Mouse (Mus musculus) inflammation-experienced regulatory T-cells, adult 6 months (primary cell): ENCODE measurements around the gene Ext2. TPM values are rescaled to one million over a fixed set of nuclear protein-coding genes. Genes with fewer than 3 reads are reported as not detected.

Source experiments
- ATAC-seq: one replicate; pipeline ENCODE4 v1.8.0; 2017
- polyA plus RNA-seq, 3 experiments: library from polyadenylated mRNA; unstranded; fragments of 100-300 nt; shearing (Covaris generic); gene quantifications; one replicate each; pipeline ENCODE4 v1.2.1; 2017

Gene Ext2
- polyA plus RNA-seq, 3 experiments from 2014 or later, result 9.6 to 13.7 (median 12.9) TPM

DNA sequence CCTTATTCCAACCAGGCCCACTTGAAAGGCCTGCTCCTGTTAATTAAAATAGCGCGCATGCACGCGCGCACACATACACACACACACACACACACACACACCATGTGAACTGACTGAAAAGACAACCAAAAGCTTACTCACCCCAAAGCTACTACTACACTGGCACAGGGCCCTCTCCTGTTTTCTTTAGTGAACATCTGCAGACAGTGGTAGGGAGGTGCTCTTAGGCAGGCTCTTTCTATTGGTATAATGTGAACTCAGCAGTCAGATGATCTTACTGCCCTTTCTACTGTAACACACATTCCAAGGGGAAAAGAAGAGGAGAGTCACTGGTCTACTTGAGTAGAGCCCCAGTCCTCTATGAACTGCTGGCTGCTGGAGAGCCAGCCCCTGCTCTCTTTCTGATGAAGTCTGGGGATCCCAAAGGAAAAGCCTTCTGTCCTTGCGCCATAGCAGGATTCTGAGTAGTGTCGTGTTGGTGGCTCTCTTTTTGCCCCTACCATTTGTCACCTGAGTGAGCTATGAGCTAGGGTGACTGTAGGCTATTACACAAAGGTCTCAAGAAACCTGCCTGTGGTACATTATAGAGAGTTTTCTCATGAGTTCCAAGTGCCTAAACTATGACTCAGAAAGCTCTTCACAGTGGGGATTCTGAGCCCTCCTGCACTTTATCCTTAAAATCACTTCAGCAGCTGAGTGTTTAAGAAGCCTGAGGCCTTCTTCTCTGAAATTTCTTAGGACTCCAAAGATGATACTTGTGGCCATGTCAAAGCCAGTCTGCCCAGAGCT lies 45.9 kb downstream of the Ext2 start:
- ATAC-seq, result no peak

DNA sequence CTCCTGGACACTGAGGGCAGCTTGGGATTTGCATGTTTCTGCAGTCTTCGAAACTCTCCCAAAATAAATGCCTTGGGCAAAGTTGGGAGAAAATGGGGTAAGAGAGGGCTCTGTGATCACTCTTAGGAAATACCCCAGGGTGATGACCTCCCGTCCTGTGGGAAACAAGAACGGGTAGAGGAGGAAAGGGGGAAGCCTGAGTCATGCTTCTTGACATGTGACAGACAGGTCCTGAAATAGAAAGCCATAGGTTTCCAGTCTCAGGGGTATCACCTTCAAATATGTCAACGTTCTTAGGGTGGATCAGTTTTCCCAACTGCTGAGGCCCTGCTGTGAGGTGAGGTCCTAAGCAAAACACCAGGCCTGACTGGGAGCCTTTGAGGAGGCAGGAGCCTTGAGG lies 46.9 kb downstream of the Ext2 start:
- no peak for ATAC-seq

DNA sequence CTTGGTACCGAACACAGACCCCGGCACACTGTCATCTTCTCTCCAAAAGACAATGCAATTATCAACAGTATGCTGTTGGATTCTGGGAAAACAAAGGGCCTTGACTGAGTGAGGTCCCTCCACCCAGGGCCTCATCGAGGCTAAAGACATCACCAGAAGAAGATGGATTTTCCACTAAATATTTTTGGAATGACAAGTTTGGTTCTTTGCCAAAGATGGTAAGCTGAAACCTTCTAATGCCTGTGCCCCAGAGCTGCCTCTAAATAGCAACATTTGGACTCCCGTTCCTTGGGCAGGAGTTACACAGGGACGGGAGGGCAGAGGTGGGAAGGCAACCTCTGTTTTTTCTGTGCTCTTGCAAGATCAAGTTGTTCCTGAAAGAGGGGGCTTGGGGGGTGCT lies 47.4 kb downstream of the Ext2 start:
- ATAC-seq, result no peak

DNA sequence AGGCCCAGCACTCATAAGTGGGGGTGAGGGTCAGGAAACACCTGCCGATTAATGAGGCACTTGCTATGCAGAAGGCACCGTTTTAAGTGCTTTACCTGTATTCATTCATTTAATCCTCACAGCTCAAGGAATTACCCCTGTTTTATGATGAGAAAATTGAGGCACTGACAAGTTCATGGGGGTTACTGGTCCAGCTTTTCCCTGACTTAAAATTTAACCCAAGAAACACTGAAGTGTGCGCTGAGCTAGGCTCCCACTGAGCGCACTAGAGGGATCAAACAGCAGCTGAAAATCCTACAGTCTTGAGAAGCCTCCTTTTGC lies 49.6 kb downstream of the Ext2 start:
- no peak for ATAC-seq

DNA sequence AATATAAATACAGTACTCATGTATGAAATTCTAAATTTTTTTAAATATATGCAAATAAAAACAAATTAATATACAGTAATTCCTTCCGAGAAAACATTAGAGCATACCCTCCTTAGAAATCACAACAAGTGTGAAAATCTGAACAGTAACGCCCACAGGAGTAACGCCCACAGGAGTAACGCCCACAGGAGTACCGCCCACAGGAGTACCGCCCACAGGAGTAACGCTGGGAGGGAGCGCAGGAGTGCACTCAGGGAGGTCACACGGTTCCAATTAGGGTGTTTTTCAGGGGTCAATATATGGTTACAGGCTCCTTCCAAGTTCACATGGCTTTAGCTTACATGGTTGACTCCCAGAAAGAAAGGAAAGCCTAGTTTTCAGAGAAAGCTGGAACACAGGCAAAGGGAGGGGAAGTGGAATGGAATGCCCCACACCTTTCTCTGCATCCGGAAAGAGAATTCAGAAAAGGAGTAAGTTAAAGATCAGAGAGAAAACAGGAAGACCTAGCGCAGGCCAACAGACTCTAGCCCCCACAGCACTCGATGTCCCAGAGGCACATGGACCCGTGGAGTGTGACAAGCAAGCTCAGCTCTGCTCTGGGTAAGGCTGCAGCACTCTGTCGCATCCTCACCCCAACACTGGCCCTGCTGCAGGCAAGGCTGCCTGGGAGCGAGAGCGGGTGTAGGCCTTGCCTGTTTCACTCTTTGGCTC lies 50.2 kb downstream of the Ext2 start:
- peak; percentile 41 for ATAC-seq

DNA sequence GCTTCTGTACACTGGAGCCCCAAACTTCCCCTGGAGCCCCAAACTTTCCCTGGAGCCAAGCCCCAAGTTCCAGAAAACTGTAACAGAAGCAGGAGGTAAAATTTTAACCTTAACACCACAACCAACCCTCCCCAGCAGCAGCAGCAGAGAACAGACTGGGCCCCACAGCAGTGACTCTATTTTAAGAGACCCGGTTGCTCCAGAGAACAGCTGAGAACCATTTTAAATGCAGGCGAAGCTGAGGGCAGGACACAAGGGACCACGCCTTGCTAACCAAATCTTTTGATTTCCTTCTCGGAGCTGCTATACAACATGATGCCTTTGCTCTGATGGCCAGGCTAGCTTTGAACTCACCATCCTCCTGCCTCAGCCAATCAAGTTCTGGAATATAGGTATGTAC lies 51.5 kb downstream of the Ext2 start:
- no peak for ATAC-seq

DNA sequence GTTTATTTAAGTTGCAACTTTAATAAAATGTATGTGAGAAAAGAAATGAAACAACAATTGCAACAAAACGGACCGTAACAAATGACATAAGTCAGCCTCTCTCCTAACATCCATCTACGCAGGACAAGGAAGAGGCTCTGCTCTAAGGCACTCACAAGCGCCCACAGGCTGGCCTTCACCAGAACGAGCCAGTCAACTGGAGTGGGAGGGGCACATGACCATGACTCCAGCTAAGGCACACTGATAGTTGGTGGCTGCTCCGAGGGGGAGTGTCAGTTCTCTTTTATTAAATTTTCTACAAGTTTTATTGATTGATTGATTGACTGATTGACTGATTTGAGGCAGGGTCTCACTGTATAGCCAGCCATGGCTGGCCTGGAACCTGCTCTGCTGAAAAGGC lies 52.5 kb downstream of the Ext2 start:
- ATAC-seq, result no peak

DNA sequence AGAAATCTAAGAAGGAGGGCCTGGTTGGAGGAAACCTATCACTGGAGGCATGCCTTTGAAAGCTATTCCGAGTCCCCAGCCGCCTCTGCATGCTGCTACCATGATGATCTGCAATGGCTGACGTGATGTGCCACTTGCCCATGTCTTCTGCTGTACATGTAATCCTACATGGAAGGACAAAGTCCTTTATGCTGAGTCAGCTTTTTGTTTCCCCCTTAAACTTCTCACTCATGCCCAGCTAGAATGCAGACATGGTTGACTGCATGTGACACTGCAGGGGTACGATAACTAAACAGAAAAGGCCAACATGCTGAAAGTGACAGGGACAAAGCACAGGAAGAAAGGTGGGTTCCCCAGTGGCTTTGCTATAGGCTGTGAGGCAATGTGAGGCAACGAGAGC lies 56.6 kb downstream of the Ext2 start:
- no peak for ATAC-seq

DNA sequence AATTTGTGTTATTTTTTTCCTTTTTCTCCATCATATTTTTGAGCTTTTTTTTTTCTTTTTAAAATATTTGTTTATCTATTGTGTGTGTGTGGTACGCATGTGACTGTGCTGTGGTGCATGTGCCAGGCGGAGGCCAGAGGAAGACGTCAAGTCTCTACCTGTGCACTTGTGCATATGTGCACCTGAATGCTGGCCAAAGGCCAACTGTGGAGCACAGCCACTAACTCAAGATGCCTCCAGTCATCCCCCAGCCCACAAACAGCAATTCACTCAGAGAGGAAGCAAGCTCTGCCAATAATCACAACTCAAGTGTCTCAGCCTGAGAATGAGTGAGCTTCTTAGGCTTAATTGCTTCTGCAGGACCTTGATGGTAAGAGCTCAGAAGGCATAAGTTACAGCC lies 58.2 kb downstream of the Ext2 start:
- ATAC-seq, result no peak

DNA sequence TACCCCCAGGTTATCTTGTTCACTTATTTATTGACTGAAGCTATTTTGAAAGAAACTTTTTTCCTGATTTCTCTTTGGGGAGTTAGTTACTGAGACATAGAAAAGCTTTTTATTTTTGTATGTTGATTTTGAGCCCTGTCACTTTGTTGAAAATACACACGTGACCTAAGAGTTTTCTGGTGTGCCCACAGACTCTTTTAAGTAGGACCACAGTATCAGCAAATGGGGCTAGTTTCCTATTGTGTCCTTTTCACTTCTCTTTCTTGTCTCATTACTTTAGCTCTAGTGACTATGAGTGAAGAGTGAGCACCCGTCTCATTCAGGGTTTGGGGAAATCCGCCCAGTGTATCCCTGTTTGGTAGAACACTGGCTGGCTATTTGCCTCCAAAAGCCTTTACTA lies 62.0 kb downstream of the Ext2 start:
- ATAC-seq, result no peak

DNA sequence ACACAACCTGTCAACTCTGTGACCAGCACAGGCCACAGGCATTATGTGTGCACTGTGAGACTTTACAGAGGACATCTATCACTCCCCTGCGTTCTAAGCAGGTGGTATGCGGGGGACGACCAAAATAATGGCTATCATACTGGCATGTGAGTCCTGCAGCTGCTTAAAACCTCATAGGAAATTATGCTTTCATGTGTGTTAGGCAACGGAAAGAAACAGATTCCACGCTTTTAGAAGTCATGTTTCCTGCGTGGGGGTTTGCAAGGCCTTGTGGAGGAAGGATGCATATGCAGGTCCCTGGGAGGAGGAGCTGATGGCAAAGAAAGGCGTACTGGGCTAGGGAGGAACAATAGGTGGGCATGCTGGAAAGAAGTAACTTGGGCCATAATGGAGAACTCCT lies 63.2 kb downstream of the Ext2 start:
- no peak for ATAC-seq

DNA sequence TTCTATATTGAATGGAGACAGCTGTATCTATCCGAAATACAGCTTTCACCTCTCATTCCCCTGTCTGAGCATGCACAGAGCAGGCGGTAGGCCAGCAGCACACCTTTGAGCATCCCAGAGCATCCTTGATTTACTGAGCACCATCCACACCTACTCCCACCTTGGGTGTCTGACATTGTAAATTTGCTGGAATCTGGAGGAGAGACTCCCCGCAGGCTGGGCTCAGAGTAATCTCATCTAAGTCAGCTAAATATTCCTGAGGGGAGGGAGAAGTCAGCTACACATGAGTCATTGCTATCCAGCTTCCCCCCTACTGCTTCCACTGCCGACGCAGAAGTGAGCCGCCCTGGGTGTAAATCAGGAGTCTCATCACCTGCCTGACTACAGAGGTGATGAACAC lies 64.1 kb downstream of the Ext2 start:
- no peak for ATAC-seq

DNA sequence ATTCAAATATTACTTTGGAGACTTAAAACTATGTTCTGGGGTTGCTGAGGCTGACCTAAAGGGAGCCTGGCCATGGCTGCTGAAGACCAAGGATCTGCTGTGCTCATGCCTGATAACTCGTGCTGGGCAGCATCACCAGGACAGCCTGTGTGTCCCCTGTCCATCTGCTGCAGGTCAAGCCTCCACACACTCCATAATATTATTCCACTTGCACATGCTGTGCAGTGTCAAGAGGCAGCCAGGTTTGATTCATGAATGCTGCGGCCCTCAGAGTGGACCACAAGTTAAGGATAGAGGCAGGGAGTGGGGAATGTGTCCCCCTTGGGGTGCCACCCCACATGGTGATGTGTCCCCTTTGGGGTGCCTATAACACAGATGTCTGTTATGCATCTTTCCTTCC lies 68.0 kb downstream of the Ext2 start:
- ATAC-seq, result no peak

DNA sequence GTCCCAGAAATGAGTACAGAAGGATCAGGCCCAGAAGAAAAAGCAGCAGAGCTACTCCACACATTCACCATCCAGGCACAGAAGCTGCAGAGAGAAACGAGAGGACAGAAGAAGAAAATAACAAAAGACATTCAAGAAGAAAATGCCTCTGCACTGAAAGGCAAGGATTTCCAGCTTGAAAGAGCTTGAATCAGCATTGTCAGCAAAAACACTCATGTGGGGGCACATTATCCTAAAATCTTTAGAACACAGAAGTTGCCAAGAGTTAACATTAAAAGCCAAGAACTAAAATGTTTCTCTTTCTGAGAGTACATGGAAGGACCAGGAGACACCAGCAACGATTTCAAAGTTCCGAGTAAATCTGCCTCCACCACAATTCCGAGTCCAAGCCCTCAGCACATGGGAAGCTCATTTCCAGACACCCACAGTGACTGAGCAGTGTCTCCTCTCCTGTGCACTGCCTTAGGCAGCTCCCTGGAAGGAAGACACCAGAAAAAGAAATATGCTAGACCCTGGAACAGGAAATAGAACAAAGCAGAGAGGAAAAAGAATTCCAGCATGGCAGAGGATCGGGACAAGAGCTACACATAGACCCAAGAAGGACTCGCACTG lies 69.1 kb downstream of the Ext2 start:
- ATAC-seq, result no peak

DNA sequence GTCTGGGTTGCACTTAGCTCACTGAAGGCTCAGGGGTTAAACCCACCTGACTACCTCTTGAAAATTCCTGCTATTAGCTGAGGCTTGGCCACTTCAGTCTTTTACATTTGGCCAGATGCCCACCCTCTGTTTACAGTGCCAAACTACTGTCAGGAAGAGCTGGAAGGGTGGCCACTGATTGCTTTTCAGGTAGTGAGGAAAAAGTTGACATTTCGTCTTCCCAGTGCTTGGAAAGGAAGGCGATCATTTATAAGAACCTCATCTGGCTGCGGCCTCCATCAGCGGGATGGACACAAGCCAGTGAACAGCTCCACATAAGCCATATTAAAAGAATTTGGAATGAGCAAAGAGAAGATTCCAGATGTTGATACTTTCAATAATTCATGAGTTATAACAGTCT lies 72.7 kb downstream of the Ext2 start:
- no peak for ATAC-seq

DNA sequence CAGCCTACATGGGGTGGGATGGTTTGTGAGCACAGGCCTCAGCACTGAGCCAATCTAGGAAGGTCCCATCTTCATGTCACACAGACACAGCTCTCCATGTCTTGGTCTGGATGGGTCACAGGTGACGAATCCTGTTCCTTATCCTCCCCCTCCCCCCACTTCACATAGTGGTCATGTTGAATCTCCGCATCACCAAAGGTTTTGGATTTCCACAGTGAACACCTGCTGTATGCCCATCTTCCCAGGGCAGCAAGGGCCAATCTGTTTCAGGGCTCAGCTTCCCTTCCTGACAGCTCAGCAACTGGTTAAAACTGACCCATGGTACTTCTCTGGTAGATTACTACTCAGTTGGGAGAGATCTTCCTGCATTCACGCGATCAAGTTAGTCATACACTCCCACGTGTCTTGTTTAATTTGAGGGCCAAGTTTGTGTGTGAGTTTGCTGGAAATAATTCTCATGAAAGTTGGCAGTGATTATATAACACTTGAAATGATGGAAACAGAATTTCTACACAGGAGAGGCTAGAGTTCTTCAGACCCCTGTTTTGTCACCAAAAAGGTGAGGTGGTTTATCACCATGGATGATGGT lies 74.7 kb downstream of the Ext2 start:
- ATAC-seq, result no peak

DNA sequence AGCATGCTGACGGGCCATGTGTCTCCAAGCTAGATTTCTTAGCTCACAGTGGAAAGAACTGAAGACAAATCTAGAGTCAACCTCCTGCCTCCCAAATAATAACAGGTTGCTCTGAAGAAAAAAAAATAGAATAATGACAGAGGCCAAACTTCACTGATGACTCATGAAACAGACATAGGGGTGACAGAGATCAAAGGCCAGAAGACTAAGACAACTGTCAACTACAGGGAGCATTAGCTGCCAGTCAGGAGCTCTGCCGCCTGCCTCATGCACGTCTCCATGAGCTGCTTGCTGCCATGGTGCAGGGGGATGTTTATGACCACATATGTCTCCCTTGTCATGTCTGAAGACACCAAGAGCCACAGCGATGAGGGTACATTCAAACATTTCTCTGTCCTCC lies 75.7 kb downstream of the Ext2 start:
- ATAC-seq, result peak; percentile 32

DNA sequence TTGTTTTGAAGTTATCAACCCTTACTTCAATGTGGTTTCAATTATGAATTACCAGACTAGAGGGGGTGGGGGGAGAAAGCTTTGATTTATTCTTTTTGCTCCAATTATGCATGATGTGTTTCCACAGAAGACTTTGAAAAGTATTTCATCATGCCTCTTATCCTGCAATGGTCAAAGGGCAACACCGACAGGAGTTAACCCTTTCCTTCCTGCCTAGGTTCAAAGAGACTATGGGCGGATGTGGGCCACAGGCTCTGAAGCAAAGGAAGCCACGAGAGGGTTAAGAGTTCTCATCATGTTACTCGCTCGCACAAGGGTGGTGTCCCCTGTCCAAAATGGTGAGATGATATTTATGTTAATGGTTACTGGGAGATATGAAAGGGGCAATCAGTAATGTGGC lies 76.2 kb downstream of the Ext2 start:
- ATAC-seq, result peak; percentile 82

DNA sequence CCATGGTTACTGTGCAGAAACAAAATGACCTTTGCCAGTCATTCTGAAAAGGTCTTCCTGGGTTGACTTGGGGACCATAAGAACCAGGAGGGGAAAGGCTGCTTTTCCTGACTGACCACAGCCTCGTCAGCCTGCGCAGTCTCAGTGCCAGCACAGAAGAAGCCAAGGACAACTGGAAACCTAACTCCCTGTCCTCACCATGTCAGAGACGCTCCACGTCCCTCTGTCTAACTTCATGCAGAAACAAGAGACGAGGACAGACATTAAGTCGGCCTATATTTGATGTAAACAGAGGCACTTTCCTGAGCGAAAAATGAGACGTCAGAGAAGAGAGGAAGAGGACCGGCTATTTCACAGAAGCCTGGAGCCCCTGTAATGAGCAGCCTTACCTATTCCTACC lies 76.6 kb downstream of the Ext2 start:
- ATAC-seq, result no peak

DNA sequence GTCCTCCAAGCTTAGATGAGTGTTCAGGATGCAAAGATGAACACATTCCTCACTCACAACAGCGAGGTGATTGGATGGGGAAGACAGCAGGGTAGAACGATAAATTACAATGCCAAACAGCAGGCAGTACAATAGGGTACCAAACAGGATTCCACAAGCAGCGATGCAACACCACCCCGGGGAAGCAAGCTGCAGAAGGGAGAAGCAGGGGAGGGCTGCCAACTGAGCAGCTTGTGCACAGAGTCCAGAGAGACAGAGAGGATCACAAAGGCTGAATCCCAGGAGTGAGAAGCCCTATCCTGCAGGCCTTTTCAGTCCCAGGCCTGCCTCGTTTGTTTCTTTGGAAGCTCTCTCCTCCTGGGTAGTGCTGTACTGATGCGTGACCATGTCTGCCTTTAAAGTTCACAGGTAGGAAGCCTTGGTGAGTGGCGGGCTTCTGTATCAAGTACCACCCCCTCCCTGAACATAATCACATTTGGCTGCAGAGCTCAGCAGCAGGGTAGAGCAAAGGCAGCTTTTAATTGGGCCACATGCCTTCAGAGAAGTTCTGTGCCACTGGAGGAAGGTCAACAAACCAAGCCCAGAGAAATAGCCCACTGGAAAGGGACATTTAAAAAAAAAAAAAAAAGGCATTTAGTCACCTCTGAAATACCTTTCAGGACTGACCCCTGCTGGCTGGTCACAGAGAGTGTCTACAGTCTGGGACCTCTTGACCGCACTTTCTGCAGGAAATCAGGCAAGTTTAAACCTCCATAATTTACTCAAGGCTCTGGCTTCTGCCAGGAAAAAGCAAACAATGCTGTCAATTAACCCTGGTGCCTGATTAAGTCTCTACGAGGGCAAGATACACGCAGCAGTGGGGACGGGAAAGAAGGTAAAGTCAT lies 77.8 kb downstream of the Ext2 start:
- ATAC-seq, result no peak

DNA sequence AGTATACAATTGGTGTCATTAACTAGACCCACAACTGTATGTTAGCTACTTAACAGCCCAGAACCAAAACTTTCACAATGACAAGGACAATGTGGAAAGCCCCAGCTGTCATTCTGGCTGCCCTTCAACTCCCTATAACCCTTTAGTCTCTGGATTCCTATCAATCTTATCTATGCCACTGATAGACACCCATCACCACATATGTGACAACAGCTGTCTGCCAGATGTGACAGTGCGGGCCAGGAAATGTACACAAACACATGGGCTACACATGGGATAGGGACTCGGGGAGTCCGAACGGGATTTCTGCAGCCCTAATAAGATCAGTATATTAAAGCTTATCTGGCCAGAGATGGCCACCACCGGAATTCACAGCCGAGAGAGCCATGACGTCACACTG lies 80.7 kb downstream of the Ext2 start:
- no peak for ATAC-seq

DNA sequence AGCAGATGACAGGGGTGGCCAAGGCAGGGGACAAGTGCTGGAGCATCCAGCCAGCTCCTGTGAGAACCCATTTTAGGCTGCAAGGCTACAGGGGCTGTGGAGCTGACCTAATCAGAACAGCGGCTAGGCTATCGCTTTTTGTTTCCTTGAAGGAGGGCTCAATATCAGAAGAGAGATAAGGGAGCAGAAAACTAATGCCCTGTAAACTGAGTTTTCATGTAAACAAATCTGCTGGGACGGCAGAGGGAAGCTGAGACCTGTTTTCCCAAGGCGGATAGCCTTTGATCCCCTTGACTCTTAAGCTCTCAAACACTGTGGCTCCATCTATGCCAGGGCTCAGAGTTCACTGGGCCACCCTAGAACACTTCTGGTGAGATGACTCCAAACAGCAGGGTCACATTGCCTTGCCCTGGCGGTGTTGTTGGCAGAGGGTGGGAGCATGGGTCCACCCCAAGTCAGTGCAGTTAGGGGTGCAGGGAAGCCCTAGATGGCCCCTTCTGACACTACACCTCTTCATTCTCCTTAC lies 83.3 kb downstream of the Ext2 start:
- ATAC-seq, result no peak

DNA sequence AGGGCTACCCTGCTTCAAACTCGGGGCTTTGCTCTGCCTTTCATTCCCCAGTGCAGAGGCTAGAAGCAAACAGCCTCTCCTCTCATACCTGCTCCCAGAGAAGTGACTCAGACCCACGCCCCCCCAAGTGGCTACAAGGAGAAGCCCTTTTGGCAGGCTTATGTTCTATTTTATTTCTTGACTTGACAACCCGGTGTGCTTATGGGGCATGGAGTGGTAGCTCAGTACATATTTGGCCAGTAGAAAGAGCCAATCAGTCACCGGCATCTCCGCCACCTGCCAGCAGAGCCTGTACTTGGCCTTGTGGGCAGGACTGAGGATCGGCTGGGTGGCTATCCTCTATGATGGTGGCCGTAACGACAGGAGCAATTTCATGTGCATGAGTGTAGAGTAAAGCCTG lies 85.2 kb downstream of the Ext2 start:
- no peak for ATAC-seq
